Mouse (Mus musculus) gastrocnemius, postnatal 36 days (tissue): ENCODE measurements around the gene Fam171a2. TPM values are rescaled to one million over a fixed set of nuclear protein-coding genes. Genes with fewer than 3 reads are reported as not detected.
A peak's percentile ranks its signal among the peaks of the same experiment; 100 is the strongest.

ENCODE experiments used
- DNase-seq, 2 experiments: peaks; one replicate each; pipeline ENCODE4 v3.0.0; 2022
- intact Hi-C: fragments of 180-260 bp; cut with DNase I; formaldehyde crosslinking; loops from one replicate; pipeline ENCODE4 v1.15.1; 2025
- total RNA-seq, 2 experiments: library from RNA; stranded (reverse); gene quantifications; 2 replicates each; pipeline ENCODE4 v1.2.3; 2021

The Fam171a2 gene
- total RNA-seq, 2 experiments from 2014 or later: 1.4 to 1.6 TPM

DNA sequence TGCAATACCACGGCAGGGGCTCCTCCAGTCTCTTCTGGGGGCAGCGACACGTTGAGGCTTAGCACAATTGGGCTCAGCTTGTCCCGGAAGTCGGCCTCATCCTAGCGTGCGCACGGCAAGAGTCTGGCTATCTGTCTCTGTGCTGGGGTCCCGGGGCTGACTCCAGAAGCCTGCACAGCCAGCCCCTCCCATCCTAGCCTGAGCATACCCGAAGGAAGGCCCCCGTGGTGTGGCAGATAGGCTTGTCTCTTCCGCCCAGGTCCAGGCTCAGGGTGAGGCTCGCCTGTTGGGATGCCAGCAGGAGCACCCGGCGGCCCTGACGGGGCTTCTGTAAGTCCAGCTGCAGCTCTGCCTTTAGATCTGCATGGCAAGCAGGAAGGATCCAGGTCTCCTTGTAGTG lies 13.1 kb upstream of the Fam171a2 start:
- DNase-seq: no peak
- intact Hi-C loops: no loop called here

DNA sequence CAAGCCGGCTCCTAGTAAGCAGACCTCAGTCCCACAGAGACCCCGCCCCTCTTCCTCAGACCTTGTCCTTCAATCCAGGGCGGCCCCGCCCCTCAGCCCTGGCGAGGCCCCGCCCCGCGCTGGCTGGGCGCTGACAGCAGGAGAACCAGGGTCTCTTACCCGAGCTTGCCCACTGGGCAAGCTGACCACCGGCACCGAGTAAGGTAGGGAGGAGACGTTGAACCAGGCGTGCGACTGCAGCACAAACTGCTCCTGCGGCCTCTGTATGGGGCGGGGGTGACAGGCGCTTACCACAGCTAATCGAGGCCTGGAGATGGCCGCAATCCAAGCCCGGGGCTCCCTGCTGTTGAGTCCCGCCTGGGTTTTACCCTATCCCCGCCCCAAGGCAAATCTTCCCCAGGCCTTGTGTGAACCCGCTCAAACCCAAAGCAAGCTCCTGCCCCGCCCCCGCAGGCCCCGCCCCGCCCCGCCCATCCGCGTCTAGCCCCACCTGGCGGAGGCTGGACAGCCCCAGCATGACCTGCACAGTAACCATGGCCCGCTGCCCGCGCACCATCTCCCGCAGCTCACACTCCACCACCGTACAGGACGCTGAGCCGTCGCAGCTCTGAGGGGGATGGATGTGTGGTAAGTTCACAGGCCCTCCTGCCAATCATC lies 8.4 kb upstream of the Fam171a2 start:
- peak; percentile 51 to 58 for DNase-seq
- intact Hi-C loops: no loop called here

- DNase-seq: no peak
- intact Hi-C loops: no loop called here
Measured at GRCm38 (mm10) chr11:102453131-102453530, 5.6 kb upstream of the Fam171a2 start.

- intact Hi-C loops: no loop called here
- DNase-seq: no peak
Measured at GRCm38 (mm10) chr11:102449043-102450008, 1.8 kb upstream of the Fam171a2 start.

GRCm38 (mm10) chr11:102448327-102448726 lies 845 bp upstream of the Fam171a2 start:
- intact Hi-C loops: no loop called here
- no peak for DNase-seq

DNA sequence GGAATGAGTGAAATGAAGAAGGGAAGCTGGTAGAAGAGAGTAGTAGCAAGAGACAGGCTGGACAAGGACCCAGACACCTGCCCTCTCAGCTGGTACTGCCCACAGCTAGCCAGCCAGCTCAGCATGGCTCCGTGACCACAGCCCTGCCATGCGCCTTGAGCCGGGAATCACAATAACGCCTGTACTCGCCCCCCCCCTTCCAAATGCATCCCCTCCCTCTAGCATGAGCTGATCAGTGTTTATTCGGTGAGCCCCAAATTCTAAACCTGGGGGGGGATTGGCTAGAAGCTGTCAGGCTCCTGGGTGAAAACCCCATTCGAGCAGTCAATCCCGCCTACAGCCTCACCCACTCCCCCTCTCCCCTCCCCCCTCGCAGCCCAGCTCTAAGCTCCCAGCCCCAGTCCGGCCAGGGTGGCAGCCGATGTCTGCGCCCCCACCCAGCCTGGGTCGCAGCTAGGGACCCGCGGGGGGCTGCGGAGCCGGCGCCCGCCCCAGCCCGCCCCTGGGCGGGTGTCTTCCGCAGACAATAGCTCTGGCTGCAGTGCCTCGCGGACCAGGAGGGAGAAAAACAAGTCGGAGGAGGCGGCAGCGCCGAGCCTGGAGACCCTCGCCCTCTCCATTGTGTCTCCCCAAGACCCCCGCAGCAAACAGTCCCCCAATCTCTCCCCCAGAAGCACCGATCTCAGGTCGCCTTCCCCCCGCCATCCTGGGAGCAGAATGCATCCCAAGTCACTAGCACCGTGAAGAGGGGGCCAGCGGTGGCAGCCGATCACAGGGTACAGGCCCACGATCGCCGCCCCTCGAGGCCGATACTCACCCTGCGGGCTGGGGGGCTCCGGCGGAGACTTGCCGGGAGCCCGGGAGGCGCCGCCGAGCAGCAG lies 661 bp downstream of the Fam171a2 start:
- DNase-seq: no peak
- intact Hi-C loops: no loop called here

GRCm38 (mm10) chr11:102445891-102446361 lies 1.6 kb downstream of the Fam171a2 start:
- intact Hi-C loops: no loop called here
- DNase-seq: no peak

- intact Hi-C loops: no loop called here
- DNase-seq: no peak
Measured at GRCm38 (mm10) chr11:102445264-102445890, 2.1 kb downstream of the Fam171a2 start.

GRCm38 (mm10) chr11:102444781-102445180 lies 2.7 kb downstream of the Fam171a2 start:
- DNase-seq: no peak
- intact Hi-C loops: no loop called here

GRCm38 (mm10) chr11:102444321-102444720 lies 3.2 kb downstream of the Fam171a2 start:
- no peak for DNase-seq
- intact Hi-C loops: no loop called here

- intact Hi-C loops: no loop called here
- DNase-seq: no peak
Measured at GRCm38 (mm10) chr11:102443740-102444139, 3.7 kb downstream of the Fam171a2 start.

GRCm38 (mm10) chr11:102442089-102442488 lies 5.4 kb downstream of the Fam171a2 start:
- DNase-seq: no peak
- intact Hi-C loops: no loop called here

DNA sequence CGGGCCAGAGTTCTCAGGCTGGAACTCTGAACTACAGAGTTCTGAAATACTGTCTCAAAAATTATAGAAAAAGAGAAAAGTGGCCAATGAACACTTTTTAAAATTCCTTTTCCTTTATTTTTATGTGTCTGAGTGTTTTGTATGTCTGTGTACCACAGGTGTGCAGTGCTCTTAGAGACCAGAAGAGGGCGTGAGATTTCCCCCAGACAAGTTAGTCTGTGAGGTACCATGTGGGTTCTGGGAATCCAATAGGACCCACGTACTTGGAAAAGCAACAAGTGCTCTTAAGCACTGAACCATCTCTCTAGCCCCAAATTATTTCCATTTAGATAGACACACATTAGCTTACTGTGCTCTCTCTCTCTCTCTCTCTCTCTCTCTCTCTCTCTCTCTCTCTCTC lies 6.0 kb downstream of the Fam171a2 start:
- intact Hi-C loops: no loop called here
- no peak for DNase-seq

DNA sequence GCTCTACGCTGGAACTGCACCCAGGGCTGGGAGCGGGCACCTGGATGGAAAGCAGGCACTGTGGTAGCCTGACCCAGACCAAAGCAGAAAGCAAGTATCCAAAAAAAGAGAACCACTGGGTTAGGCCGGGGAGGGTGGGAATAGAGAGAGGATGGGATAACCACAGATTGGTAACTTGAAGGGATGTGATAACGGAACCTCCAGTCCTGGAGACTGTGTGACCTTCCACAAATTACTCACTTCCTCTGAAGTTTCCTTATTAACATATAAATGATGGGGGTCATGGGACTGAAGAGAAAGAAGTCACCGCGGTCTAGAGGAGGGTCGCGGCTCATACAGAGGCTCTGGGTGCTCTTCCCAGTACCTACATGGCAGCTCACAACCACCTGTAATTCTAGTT lies 7.2 kb downstream of the Fam171a2 start:
- no peak for DNase-seq

GRCm38 (mm10) chr11:102439093-102440082 lies 8.1 kb downstream of the Fam171a2 start:
- DNase-seq: no peak
- intact Hi-C loops: no loop called here

More for the DNA sequence above, 7.2 kb downstream of the Fam171a2 start:
- intact Hi-C loops: no loop called here

DNA sequence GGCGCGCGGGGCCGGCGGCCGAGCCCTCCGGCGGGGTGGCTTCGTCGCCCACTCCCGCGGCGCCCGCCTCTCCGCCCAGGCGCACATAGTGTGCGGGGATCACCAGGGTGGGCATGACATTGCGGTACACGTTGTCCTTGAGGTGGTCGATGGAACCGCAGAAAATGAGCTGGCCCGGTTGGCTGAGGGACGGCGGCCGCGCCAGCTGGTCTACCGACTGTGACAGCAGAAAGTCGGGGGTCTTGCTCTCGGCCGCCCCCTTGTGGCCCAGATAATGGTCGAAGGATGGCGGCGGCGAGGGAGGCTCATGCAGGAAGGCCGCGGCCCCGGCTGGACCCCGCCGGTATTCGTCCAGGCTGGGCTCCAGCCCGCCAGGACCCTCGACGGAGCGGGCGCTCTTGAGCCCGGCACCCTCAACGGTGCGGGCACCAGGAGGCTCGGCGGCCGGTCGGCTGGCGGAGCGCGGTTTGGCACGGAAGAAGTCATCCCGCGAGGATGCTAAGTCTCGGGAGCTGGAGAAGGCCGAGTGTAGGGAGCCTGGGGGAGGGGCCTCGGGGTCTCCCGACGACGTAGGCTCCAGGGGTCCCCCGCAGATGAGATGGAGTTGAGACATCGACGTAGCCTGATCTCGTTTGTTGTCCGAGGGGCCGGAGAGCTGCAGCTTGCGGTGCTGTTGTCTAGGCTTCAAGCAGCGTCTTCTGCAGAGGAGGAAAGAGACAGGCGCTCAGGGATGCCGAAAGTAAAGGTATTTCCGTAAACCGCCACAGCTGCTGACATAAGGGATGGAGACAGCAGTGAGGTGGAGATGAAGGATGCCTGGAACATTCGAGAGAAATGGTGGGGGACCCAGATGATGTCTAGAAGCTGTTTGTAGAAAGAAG lies 9.0 kb downstream of the Fam171a2 start:
- DNase-seq: peak; percentile 78 to 85
- intact Hi-C loops: no loop called here

- peak; percentile 57 to 63 for DNase-seq
- intact Hi-C loops: no loop called here
Measured at GRCm38 (mm10) chr11:102437120-102438061, 10.1 kb downstream of the Fam171a2 start.
